Mouse (Mus musculus) cerebellum, adult 2 months (tissue): ENCODE results near the gene Slamf1.

Experiments
- CTCF ChIP-seq: fragments of 200-500 bp; IDR thresholded peaks from 2 replicates; pipeline ENCODE4 v1.5.1; 2011; ENCODE audit warnings: low read depth, mild to moderate bottlenecking, control low read depth, low read length, moderate library complexity, borderline replicate concordance; ENCODE audit not compliant: insufficient read depth
- POLR2A ChIP-seq: fragments of 200-500 bp; IDR thresholded peaks from 2 replicates; pipeline ENCODE4 v1.6.1; 2011; ENCODE audit warnings: low read length, control low read depth, borderline replicate concordance; ENCODE audit not compliant: insufficient read depth

DNA sequence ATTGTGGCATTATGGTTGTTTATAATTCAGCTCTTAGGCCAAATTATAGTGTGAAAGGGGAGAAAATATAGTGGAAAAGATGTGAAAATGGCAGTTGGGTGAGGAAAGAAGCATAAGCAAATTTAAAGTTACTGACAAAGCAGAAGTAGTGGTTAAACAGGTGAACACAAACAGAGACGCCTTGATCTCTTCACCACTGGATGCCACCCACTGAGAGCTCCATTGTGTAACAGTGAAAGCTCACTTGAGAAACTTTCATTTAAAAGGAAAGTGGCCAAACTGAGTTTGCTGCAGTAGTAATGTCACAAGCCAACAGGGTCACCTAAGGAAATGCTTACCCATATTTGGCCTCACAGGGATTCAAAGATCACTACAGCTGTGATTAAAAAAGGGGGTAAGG is 54.4 kb downstream of the Slamf1 start:
- TF ChIP-seq POLR2A = no peak
- no peak for TF ChIP-seq CTCF
